29 mouse cellular contexts compared by ENCODE assay signal in the genomic region with DNA sequence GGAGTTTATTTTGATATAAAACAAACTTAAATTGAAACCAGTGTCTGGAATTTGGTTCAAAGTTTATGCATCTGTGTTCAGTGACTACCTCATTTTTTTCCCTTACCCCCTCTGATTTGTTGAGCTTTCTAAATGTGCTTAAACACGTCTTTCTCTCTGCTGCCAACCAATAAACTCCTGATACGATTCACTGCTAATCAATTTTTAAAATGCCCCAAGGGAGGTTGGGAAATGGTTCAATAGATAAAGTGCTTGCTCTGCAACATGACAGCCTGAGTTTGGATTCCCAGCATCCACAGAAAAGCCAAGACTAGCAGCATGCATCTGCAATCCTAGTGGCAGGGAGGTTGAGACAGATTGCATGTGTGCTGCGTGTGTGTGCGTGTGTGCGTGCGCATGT. TPM values are rescaled to one million over a fixed set of nuclear protein-coding genes. Genes with fewer than 3 reads are reported as not detected.
DNase-seq lines count a peak whose midpoint lies in the region; ATAC-seq and TF ChIP-seq lines count a peak whose summit lies in the region.
"Had no signal": no experiment of that assay in that cellular context is flagged by ENCODE, and none has a peak within 500 bp of the region (broad histone marks: within the 10 kb centered on the region; RNA-seq: fewer than 3 reads in every experiment).

No protein-coding gene starts in this region.

- DNase-seq in hindbrain, postnatal 0 days (ENCODE audit: low spot score), result peak; percentile 27
- no peak for DNase-seq in hindbrain, embryonic 14.5 days (ENCODE audit: low spot score)
- peak; percentile 72 for DNase-seq in liver, adult 2 months (ENCODE audit: extremely low read depth, low read depth, low spot score)
- DNase-seq in liver, postnatal 0 days, result no peak
- DNase-seq in retina, embryonic 14.5 days (ENCODE audit: low spot score), result peak; percentile 61
- DNase-seq in cerebellum, postnatal 14 days, result no peak
- DNase-seq in layer of hippocampus, adult 9-10 months (ENCODE audit: low spot score), result no peak
- DNase-seq: adrenal gland, adult 8-10 months; adrenal gland, postnatal 14 days; adrenal gland, postnatal 36 days; B cell, adult 2 months; cerebellum, adult 11 months; cerebellum, adult 18-20 months; cerebellum, adult 8-10 months; cerebellum, adult 9-11 months; cerebellum, postnatal 36 days; embryo, embryonic 11 days had no signal

- ATAC-seq in hindbrain, postnatal 0 days, result no peak
- no peak for ATAC-seq in hindbrain, embryonic 14.5 days (ENCODE audit: low FRiP score)
- ATAC-seq in liver, postnatal 0 days, result no peak
- ATAC-seq: activated CD4-positive, CD25-positive, alpha-beta regulatory T cell, adult 4 months; CD4-positive, CD25-positive, alpha-beta regulatory T cell, adult 4 months; forebrain, embryonic 14.5 days; forebrain, embryonic 16.5 days; Patski had no signal

- H3K27me3 ChIP-seq in hindbrain, postnatal 0 days (ENCODE audit: insufficient read depth, low read length), result no peaks in the 10 kb centered on the region
- no peaks in the 10 kb centered on the region for H3K27me3 ChIP-seq in hindbrain, embryonic 14.5 days (ENCODE audit: control insufficient read depth, insufficient read depth, low read length)
- no peaks in the 10 kb centered on the region for H3K27me3 ChIP-seq in liver, adult 2 months (ENCODE audit: control insufficient read depth, insufficient read depth, low read length)
- H3K27me3 ChIP-seq in liver, postnatal 0 days (ENCODE audit: insufficient read depth, low read length), result no peaks in the 10 kb centered on the region
- H3K27me3 ChIP-seq: embryonic facial prominence, embryonic 13.5 days; embryonic facial prominence, embryonic 15.5 days; forebrain, embryonic 12.5 days; Patski had no signal

- H3K9me3 ChIP-seq in hindbrain, postnatal 0 days (ENCODE audit: low read length), result no peaks in the 10 kb centered on the region
- no peaks in the 10 kb centered on the region for H3K9me3 ChIP-seq in hindbrain, embryonic 14.5 days (ENCODE audit: control insufficient read depth, low read length)
- H3K9me3 ChIP-seq in liver, postnatal 0 days (ENCODE audit: low read length), result no peaks in the 10 kb centered on the region
- H3K9me3 ChIP-seq: embryonic facial prominence, embryonic 13.5 days; embryonic facial prominence, embryonic 15.5 days had no signal

- no peak for TF ChIP-seq CTCF in hindbrain, postnatal 0 days (IDR thresholded peaks at IDR 0.05; ENCODE audit: low read depth)
- TF ChIP-seq CTCF in liver, adult 2 months (IDR thresholded peaks at IDR 0.05; ENCODE audit: low read depth, low read length), result no peak
- no peak for TF ChIP-seq CTCF in liver, postnatal 0 days (IDR thresholded peaks at IDR 0.05; ENCODE audit: low read depth)
- no peak for TF ChIP-seq CTCF in bone marrow, adult 2 months (IDR thresholded peaks at IDR 0.05; ENCODE audit: control insufficient read depth, insufficient read depth, low read length)

- TF ChIP-seq POLR2A in liver, adult 2 months (IDR thresholded peaks at IDR 0.05; ENCODE audit: extremely low read depth, insufficient read depth, low read length), result no peak
- TF ChIP-seq POLR2A in bone marrow, adult 2 months (IDR thresholded peaks at IDR 0.05; ENCODE audit: borderline replicate concordance, control insufficient read depth, low read depth, low read length), result no peak

- no peak overlapping the region for H3K4me3 ChIP-seq in hindbrain, postnatal 0 days (ENCODE audit: low read length)
- H3K4me3 ChIP-seq in hindbrain, embryonic 14.5 days (replicated peaks; ENCODE audit: low read length), result no peak overlapping the region
- H3K4me3 ChIP-seq in liver, adult 2 months (ENCODE audit: insufficient read depth, low read depth, low read length), result no peak overlapping the region
- H3K4me3 ChIP-seq in liver, postnatal 0 days (ENCODE audit: low read depth, low read length), result no peak overlapping the region
- peak overlapping the region; percentile 4 for H3K4me3 ChIP-seq in bone marrow, adult 2 months (replicated peaks; ENCODE audit: control insufficient read depth, low read depth, low read length)
- H3K4me3 ChIP-seq: embryonic facial prominence, embryonic 13.5 days; embryonic facial prominence, embryonic 15.5 days; erythroblast, embryonic 14.5 days; forebrain, embryonic 10.5 days; forebrain, embryonic 12.5 days had no signal

- no peaks in the 10 kb centered on the region; the same call in 1 of the 2 replicates for H3K36me3 ChIP-seq in hindbrain, postnatal 0 days (ENCODE audit: insufficient read depth, low read length)
- peaks cover 11% of the 10 kb centered on the region; the same call in 1 of the 2 replicates for H3K36me3 ChIP-seq in hindbrain, embryonic 14.5 days (replicated peaks; ENCODE audit: control insufficient read depth, insufficient read depth)
- H3K36me3 ChIP-seq in liver, adult 2 months (ENCODE audit: control insufficient read depth, insufficient read depth, low read length), result no peaks in the 10 kb centered on the region
- H3K36me3 ChIP-seq in liver, postnatal 0 days (replicated peaks; ENCODE audit: insufficient read depth, low read length), result no peaks in the 10 kb centered on the region
- H3K36me3 ChIP-seq: forebrain, embryonic 12.5 days; G1E had no signal

- no peak overlapping the region for H3K27ac ChIP-seq in hindbrain, postnatal 0 days
- H3K27ac ChIP-seq in hindbrain, embryonic 14.5 days, result no peak overlapping the region
- no peak overlapping the region for H3K27ac ChIP-seq in liver, adult 2 months (replicated peaks; ENCODE audit: insufficient read depth, low read depth, low read length)
- no peak overlapping the region for H3K27ac ChIP-seq in liver, postnatal 0 days (ENCODE audit: low read depth)
- no peak overlapping the region for H3K27ac ChIP-seq in bone marrow, adult 2 months (ENCODE audit: control insufficient read depth, insufficient read depth, low read depth, low read length, poor library complexity)
- H3K27ac ChIP-seq: embryonic facial prominence, embryonic 13.5 days; embryonic facial prominence, embryonic 15.5 days; forebrain, embryonic 10.5 days; forebrain, embryonic 12.5 days had no signal

- 83% methylated on average over 6 of the region's 6 CpGs for WGBS in hindbrain, postnatal 0 days
- WGBS in hindbrain, embryonic 14.5 days, result 81% methylated on average over 6 of the region's 6 CpGs
- WGBS in liver, adult 2 months, result 80% methylated on average over 6 of the region's 6 CpGs
- 88% methylated on average over 6 of the region's 6 CpGs for WGBS in liver, postnatal 0 days (ENCODE audit: insufficient replicate concordance)
- WGBS in bone marrow, adult 2 months, result 88% methylated on average over 6 of the region's 6 CpGs

- no peak overlapping the region for H3K9ac ChIP-seq in hindbrain, postnatal 0 days (replicated peaks; ENCODE audit: low read length)
- H3K9ac ChIP-seq in hindbrain, embryonic 14.5 days, result no peak overlapping the region
- H3K9ac ChIP-seq in liver, adult 2 months (ENCODE audit: low read depth, low read length), result no peak overlapping the region
- H3K9ac ChIP-seq in liver, postnatal 0 days (replicated peaks), result no peak overlapping the region
- H3K9ac ChIP-seq: embryonic facial prominence, embryonic 13.5 days; embryonic facial prominence, embryonic 15.5 days; forebrain, embryonic 12.5 days had no signal

- H3K79me2 ChIP-seq in liver, adult 2 months (ENCODE audit: control insufficient read depth, insufficient read depth, low read length), result no peaks in the 10 kb centered on the region

- H3K4me2 ChIP-seq in hindbrain, postnatal 0 days (ENCODE audit: low read depth, low read length), result no peak overlapping the region
- H3K4me2 ChIP-seq in hindbrain, embryonic 14.5 days (replicated peaks), result no peak overlapping the region
- H3K4me2 ChIP-seq in liver, postnatal 0 days (ENCODE audit: low read depth, low read length), result no peak overlapping the region
- H3K4me2 ChIP-seq: embryonic facial prominence, embryonic 13.5 days; embryonic facial prominence, embryonic 15.5 days; forebrain, embryonic 12.5 days had no signal

- H3K4me1 ChIP-seq in hindbrain, postnatal 0 days (ENCODE audit: insufficient read depth, low read length), result no peaks in the 10 kb centered on the region
- no peaks in the 10 kb centered on the region for H3K4me1 ChIP-seq in hindbrain, embryonic 14.5 days (replicated peaks; ENCODE audit: control insufficient read depth, insufficient read depth, low read length)
- H3K4me1 ChIP-seq in liver, adult 2 months (ENCODE audit: control insufficient read depth, insufficient read depth, low read length), result no peaks in the 10 kb centered on the region
- no peaks in the 10 kb centered on the region for H3K4me1 ChIP-seq in liver, postnatal 0 days (ENCODE audit: insufficient read depth)
- no peaks in the 10 kb centered on the region for H3K4me1 ChIP-seq in bone marrow, adult 2 months (ENCODE audit: control insufficient read depth, insufficient read depth, low read length)
- H3K4me1 ChIP-seq: embryonic facial prominence, embryonic 15.5 days; forebrain, embryonic 10.5 days; forebrain, embryonic 12.5 days had no signal

- TF ChIP-seq EP300 in liver, postnatal 0 days (IDR thresholded peaks at IDR 0.05; ENCODE audit: low read depth), result no peak

RNA-seq across cellular contexts. Expression of gene Tmem39a, which starts 55.1 kb away (rescaled TPM):
- 13.5 and 27.2 TPM in 2 replicates for total RNA-seq in hindbrain, postnatal 0 days (2014; rRNA removed)
- polyA plus RNA-seq in hindbrain, postnatal 0 days (2015; fragmentation: Nextera tagmentation; extraction: Ambion mirVana), result 15.4 and 17.6 TPM in 2 replicates
- polyA plus RNA-seq in hindbrain, embryonic 14.5 days (2014; fragmentation: Nextera tagmentation; extraction: Ambion mirVana), result 33.2 and 45.9 TPM in 2 replicates
- 8.1 and 9.3 TPM in 2 replicates for total RNA-seq in liver, adult 2 months (2014; rRNA removed)
- polyA plus RNA-seq in liver, adult 2 months (2012; rRNA removed), result 37.5 and 58.4 TPM in 2 replicates
- 15.7 and 18.4 TPM in 2 replicates for polyA plus RNA-seq in liver, postnatal 0 days (2015; fragmentation: Nextera tagmentation; extraction: Ambion mirVana)
- polyA plus RNA-seq in bone marrow, adult 2 months (2011; ENCODE audit: insufficient read depth, insufficient read length, low replicate concordance, missing spikeins), result 26.1 and 35.7 TPM in 2 replicates

Comparison
In these comparisons a context has a peak if more than half of its experiments do, and no peak if none do; other contexts are left out.
1. DNase-seq: peak in hindbrain, postnatal 0 days (single experiment), liver, adult 2 months (single experiment) and retina, embryonic 14.5 days (single experiment); none in hindbrain, embryonic 14.5 days (single experiment), liver, postnatal 0 days (single experiment), cerebellum, postnatal 14 days (0 of 2) and layer of hippocampus, adult 9-10 months (single experiment).